Mouse (Mus musculus): ENCODE data around the gene Zer1. TPM values are rescaled to one million over a fixed set of nuclear protein-coding genes. Genes with fewer than 3 reads are reported as not detected.

Gene Zer1
- total RNA-seq (2012; rRNA removed): 9.5 and 13.4 TPM in 2 replicates
- total RNA-seq (2014; rRNA removed): 4.8 and 5.5 TPM in 2 replicates
- 13.3 and 15.0 TPM in 2 replicates for polyA plus RNA-seq (2012; ENCODE audit: insufficient read length, low read depth)

- H3K36me3 ChIP-seq (replicated peaks in 1 of 2; ENCODE audit: control insufficient read depth in 1 of 2, insufficient read depth in 1 of 2, low read length in 1 of 2): peaks cover 0 to 24% of the 10 kb centered on the region in 2 experiments
- peaks cover 4 to 34% of the 10 kb centered on the region in 2 experiments for H3K4me1 ChIP-seq (ENCODE audit: control insufficient read depth in 1 of 2, insufficient read depth in 2 of 2)
- H3K27me3 ChIP-seq (replicated peaks): no peaks in the 10 kb centered on the region
- in situ Hi-C loops (cut with MboI; ENCODE audit: low pct_ligation_motif_present, low pct_unique_long_range_greater_than_20kb, low sequenced_read_pairs) (loop anchor here (5.0 kb wide), 1 partner anchor 48 kb away; the partner anchor contains the start of gene Endog), dilution Hi-C loops (cut with MboI; ENCODE audit: extremely low pct_ligation_motif_present, extremely low pct_unique_long_range_greater_than_20kb, low sequenced_read_pairs) (no loop called here)
- H3K9me3 ChIP-seq (replicated peaks; ENCODE audit: low read length): no peaks in the 10 kb centered on the region
- peak within 1 kb of the TSS; percentile 63 for H3K4me2 ChIP-seq (ENCODE audit: insufficient read depth, low read depth, poor library complexity, severe bottlenecking)
- peak within 1 kb of the TSS; percentile 35 for H3K27ac ChIP-seq (ENCODE audit: insufficient read depth, low read depth)
- TF ChIP-seq IRF4 (IDR thresholded peaks at IDR 0.05; ENCODE audit: low read depth, low read length) (peak; percentile 46; the same call in 1 of the 2 replicates), USF1 (IDR thresholded peaks at IDR 0.05; ENCODE audit: low read depth, low read length) (no peak), SMC3 (IDR thresholded peaks at IDR 0.05; ENCODE audit: low read depth, low read length) (no peak), POLR2AphosphoS2 (IDR thresholded peaks at IDR 0.05; ENCODE audit: low read depth, low read length) (peak; percentile 47; the same call in 1 of the 2 replicates), KAT2A (IDR thresholded peaks at IDR 0.05; ENCODE audit: insufficient replicate concordance, low read length) (peak; percentile 72; the same call in 1 of the 2 replicates), PAX5 (IDR thresholded peaks at IDR 0.05; ENCODE audit: low read length) (no peak), NELFE (IDR thresholded peaks at IDR 0.05; ENCODE audit: low read depth, low read length) (peak; percentile 87), ZMIZ1 (IDR thresholded peaks at IDR 0.05; ENCODE audit: low read depth, low read length) (peak; percentile 77), JUND (conservative IDR thresholded peaks at IDR 0.05; ENCODE audit: low read depth, low read length) (no peak), USF2 (conservative IDR thresholded peaks at IDR 0.05; ENCODE audit: low read depth, low read length) (no peak), MYC (IDR thresholded peaks at IDR 0.05; ENCODE audit: low read depth, low read length) (peak; percentile 37; the same call in 1 of the 2 replicates), ZKSCAN1 (IDR thresholded peaks at IDR 0.05; ENCODE audit: borderline replicate concordance, low read depth, low read length) (no peak), MAX (IDR thresholded peaks at IDR 0.05; ENCODE audit: low read length) (no peak), UBTF (IDR thresholded peaks at IDR 0.05; ENCODE audit: low read depth, low read length) (no peak), CHD2 (IDR thresholded peaks at IDR 0.05; ENCODE audit: low read length) (peak; percentile 71; the same call in 1 of the 2 replicates), TCF12 (IDR thresholded peaks at IDR 0.05; ENCODE audit: low read depth, low read length) (peak; percentile 90), GABPA (IDR thresholded peaks at IDR 0.05; ENCODE audit: insufficient replicate concordance, low read depth, low read length) (no peak; the same call in 1 of the 2 replicates), TBP (conservative IDR thresholded peaks at IDR 0.05; ENCODE audit: low read depth, low read length) (no peak; the same call in 1 of the 2 replicates), HCFC1 (IDR thresholded peaks at IDR 0.05; ENCODE audit: low read depth, low read length) (peak; percentile 88), SIN3A (IDR thresholded peaks at IDR 0.05; ENCODE audit: low read length) (peak; percentile 91), MAZ (IDR thresholded peaks at IDR 0.05; ENCODE audit: low read depth, low read length) (peak; percentile 74), JUN (IDR thresholded peaks at IDR 0.05; ENCODE audit: insufficient read depth, low read depth, low read length) (no peak), RCOR1 (conservative IDR thresholded peaks at IDR 0.05; ENCODE audit: low read depth, low read length) (no peak), E2F4 (IDR thresholded peaks at IDR 0.05; ENCODE audit: insufficient replicate concordance, low read depth, low read length) (no peak), ETS1 (conservative IDR thresholded peaks at IDR 0.05; ENCODE audit: low read depth, low read length) (peak; percentile 48), RAD21 (IDR thresholded peaks at IDR 0.05; ENCODE audit: low read depth, low read length) (no peak), CTCF (conservative IDR thresholded peaks at IDR 0.05 in 1 of 2, IDR thresholded peaks at IDR 0.05 in 1 of 2; ENCODE audit: low read depth in 2 of 2, low read length in 2 of 2) (no peak), BHLHE40 (IDR thresholded peaks at IDR 0.05; ENCODE audit: low read depth, low read length) (peak; percentile 74), NRF1 (IDR thresholded peaks at IDR 0.05; ENCODE audit: low read depth, low read length) (peak; percentile 45), ZC3H11A (IDR thresholded peaks at IDR 0.05; ENCODE audit: low read depth, low read length) (no peak), POLR2A (IDR thresholded peaks at IDR 0.05; ENCODE audit: low read depth, low read length) (peak; percentile 91), MAFK (IDR thresholded peaks at IDR 0.05; ENCODE audit: insufficient replicate concordance, low read length) (no peak), MXI1 (IDR thresholded peaks at IDR 0.05; ENCODE audit: low read depth, low read length) (peak; percentile 79), EP300 (IDR thresholded peaks at IDR 0.05; ENCODE audit: low read length) (no peak), ZNF384 (IDR thresholded peaks at IDR 0.05; ENCODE audit: low read depth, low read length) (no peak), CHD1 (IDR thresholded peaks at IDR 0.05; ENCODE audit: low read depth, low read length) (no peak), MEF2A (IDR thresholded peaks at IDR 0.05; ENCODE audit: borderline replicate concordance, low read depth, low read length) (peak; percentile 61), ELF1 (IDR thresholded peaks at IDR 0.05; ENCODE audit: low read depth, low read length) (peak; percentile 86)
- no peaks in the 10 kb centered on the region for H3K79me2 ChIP-seq (replicated peaks; ENCODE audit: control insufficient read depth, extremely low read depth, insufficient read depth, poor library complexity, severe bottlenecking)
- DNase-seq (ENCODE audit: extremely low read depth): peak; percentile 90
- peak within 1 kb of the TSS; percentile 86 for H3K9ac ChIP-seq (ENCODE audit: insufficient read depth, low read depth)
- H3K4me3 ChIP-seq (replicated peaks in 1 of 3; ENCODE audit: low read depth in 2 of 3, low read length in 2 of 3, poor library complexity in 1 of 3): peak within 1 kb of the TSS; percentile 76 to 94 (median 88)
These were observed at the start of gene Zer1 for GRCm38 (mm10) chr2:30124472-30125274. Gene Zer1 (minus strand): TSS chr2:30124585.

Measured in CH12.LX (cell line).